Mouse (Mus musculus): ENCODE results near the gene Fras1. TPM values are rescaled to one million over a fixed set of nuclear protein-coding genes. Genes with fewer than 3 reads are reported as not detected.

The Fras1 gene
- total and polyA plus RNA-seq, 3 experiments, result not detected

- no peak for DNase-seq (ENCODE audit: low read depth, low spot score)
- Histone ChIP-seq H3K9ac (ENCODE audit: control insufficient read depth, low read depth, low read length, poor library complexity, severe bottlenecking) (no peak overlapping the region), H3K27ac (ENCODE audit: control insufficient read depth, low read depth, low read length) (no peak overlapping the region), H3K4me3 (ENCODE audit: control insufficient read depth in 1 of 2, insufficient read depth in 1 of 2, low read depth in 2 of 2, low read length in 2 of 2) (no peak overlapping the region), H3K36me3 (ENCODE audit: control insufficient read depth in 1 of 2, insufficient read depth in 2 of 2, low read length in 2 of 2) (no peaks in the 10 kb centered on the region), H3K27me3 (ENCODE audit: control insufficient read depth in 1 of 2, insufficient read depth in 2 of 2, low read length in 2 of 2) (no peaks in the 10 kb centered on the region), H3K9me3 (replicated peaks; ENCODE audit: insufficient read depth, low read length) (no peaks in the 10 kb centered on the region), H3K79me2 (ENCODE audit: control insufficient read depth, insufficient read depth, low read length, poor library complexity) (no peaks in the 10 kb centered on the region), H3K4me1 (ENCODE audit: control insufficient read depth in 1 of 2, insufficient read depth in 2 of 2, low read length in 2 of 2) (no peaks in the 10 kb centered on the region)
- TF ChIP-seq MAZ (IDR thresholded peaks at IDR 0.05; ENCODE audit: low read depth, low read length), result no peak
- no peak for TF ChIP-seq RAD21 (IDR thresholded peaks at IDR 0.05; ENCODE audit: low read depth, low read length)
- no peak for TF ChIP-seq POLR2A (IDR thresholded peaks at IDR 0.05; ENCODE audit: control insufficient read depth in 1 of 2, insufficient read depth in 1 of 2, low read depth in 1 of 2, low read length in 2 of 2, poor library complexity in 1 of 2)
Observed at GRCm38 (mm10) chr5:96578705-96579104, 204.9 kb downstream of the Fras1 start.

- Histone ChIP-seq H3K9ac (ENCODE audit: control insufficient read depth, low read depth, low read length, poor library complexity, severe bottlenecking) (no peak overlapping the region), H3K27ac (ENCODE audit: control insufficient read depth, low read depth, low read length) (no peak overlapping the region), H3K9me3 (replicated peaks; ENCODE audit: insufficient read depth, low read length) (no peaks in the 10 kb centered on the region), H3K4me1 (ENCODE audit: control insufficient read depth in 1 of 2, insufficient read depth in 2 of 2, low read length in 2 of 2) (no peaks in the 10 kb centered on the region), H3K27me3 (ENCODE audit: control insufficient read depth in 1 of 2, insufficient read depth in 2 of 2, low read length in 2 of 2) (no peaks in the 10 kb centered on the region), H3K79me2 (ENCODE audit: control insufficient read depth, insufficient read depth, low read length, poor library complexity) (no peaks in the 10 kb centered on the region), H3K36me3 (ENCODE audit: control insufficient read depth in 1 of 2, insufficient read depth in 2 of 2, low read length in 2 of 2) (no peaks in the 10 kb centered on the region), H3K4me3 (ENCODE audit: control insufficient read depth in 1 of 2, insufficient read depth in 1 of 2, low read depth in 2 of 2, low read length in 2 of 2) (no peak overlapping the region)
- DNase-seq (ENCODE audit: low read depth, low spot score), result no peak
- TF ChIP-seq POLR2AphosphoS5 (IDR thresholded peaks at IDR 0.05; ENCODE audit: borderline replicate concordance, low read depth, low read length) (no peak), POLR2A (IDR thresholded peaks at IDR 0.05; ENCODE audit: control insufficient read depth in 1 of 2, insufficient read depth in 1 of 2, low read depth in 1 of 2, low read length in 2 of 2, poor library complexity in 1 of 2) (no peak), HCFC1 (IDR thresholded peaks at IDR 0.05; ENCODE audit: low read depth, low read length) (no peak), E2F4 (IDR thresholded peaks at IDR 0.05; ENCODE audit: borderline replicate concordance, low read depth, low read length) (no peak), MYB (IDR thresholded peaks at IDR 0.05; ENCODE audit: low read depth, low read length) (no peak), MYC (IDR thresholded peaks at IDR 0.05; ENCODE audit: low read depth, low read length) (no peak), TBP (IDR thresholded peaks at IDR 0.05; ENCODE audit: low read depth, low read length) (no peak), ZNF384 (IDR thresholded peaks at IDR 0.05; ENCODE audit: low read depth, low read length) (no peak), TCF12 (IDR thresholded peaks at IDR 0.05; ENCODE audit: low read depth, low read length) (no peak), MAX (IDR thresholded peaks at IDR 0.05; ENCODE audit: low read length) (no peak), RCOR1 (IDR thresholded peaks at IDR 0.05; ENCODE audit: low read depth, low read length) (no peak)
Observed at GRCm38 (mm10) chr5:96579938-96580337, 206.2 kb downstream of the Fras1 start.

GRCm38 (mm10) chr5:96584730-96585129 is 211.0 kb downstream of the Fras1 start:
- DNase-seq (ENCODE audit: low read depth, low spot score), result no peak
- no peaks in the 10 kb centered on the region for H3K27me3 ChIP-seq (ENCODE audit: control insufficient read depth in 1 of 2, insufficient read depth in 2 of 2, low read length in 2 of 2)
- no peak for TF ChIP-seq SMC3 (IDR thresholded peaks at IDR 0.05; ENCODE audit: low read depth, low read length)
- no peak for TF ChIP-seq MEF2A (IDR thresholded peaks at IDR 0.05; ENCODE audit: extremely low read depth, insufficient replicate concordance, low read depth, low read length, poor library complexity, severe bottlenecking)
- TF ChIP-seq NRF1 (IDR thresholded peaks at IDR 0.05; ENCODE audit: insufficient read depth, low read depth, low read length, poor library complexity, severe bottlenecking), result no peak
- no peak for TF ChIP-seq SIN3A (IDR thresholded peaks at IDR 0.05; ENCODE audit: low read length)
- no peak for TF ChIP-seq POLR2A (IDR thresholded peaks at IDR 0.05; ENCODE audit: control insufficient read depth in 1 of 2, insufficient read depth in 1 of 2, low read depth in 1 of 2, low read length in 2 of 2, poor library complexity in 1 of 2)
- TF ChIP-seq HCFC1 (IDR thresholded peaks at IDR 0.05; ENCODE audit: low read depth, low read length), result no peak
- no peak for TF ChIP-seq MAFK (IDR thresholded peaks at IDR 0.05; ENCODE audit: borderline replicate concordance, low read depth, low read length)
- TF ChIP-seq JUND (IDR thresholded peaks at IDR 0.05; ENCODE audit: low read depth, low read length), result no peak
- no peak for TF ChIP-seq RAD21 (IDR thresholded peaks at IDR 0.05; ENCODE audit: low read depth, low read length)
- no peak for TF ChIP-seq MAX (IDR thresholded peaks at IDR 0.05; ENCODE audit: low read length)
- TF ChIP-seq ETS1 (IDR thresholded peaks at IDR 0.05; ENCODE audit: low read depth, low read length), result no peak
- TF ChIP-seq TBP (IDR thresholded peaks at IDR 0.05; ENCODE audit: low read depth, low read length), result no peak
- TF ChIP-seq GATA1 (IDR thresholded peaks at IDR 0.05; ENCODE audit: low read depth, low read length), result no peak
- TF ChIP-seq TCF12 (IDR thresholded peaks at IDR 0.05; ENCODE audit: low read depth, low read length), result no peak
- TF ChIP-seq CHD2 (IDR thresholded peaks at IDR 0.05; ENCODE audit: low read length), result no peak
- TF ChIP-seq KAT2A (conservative IDR thresholded peaks at IDR 0.05; ENCODE audit: low read depth, low read length), result no peak
- TF ChIP-seq E2F4 (IDR thresholded peaks at IDR 0.05; ENCODE audit: borderline replicate concordance, low read depth, low read length), result no peak
- no peak for TF ChIP-seq UBTF (IDR thresholded peaks at IDR 0.05; ENCODE audit: borderline replicate concordance, insufficient read depth, low read depth, low read length)
- TF ChIP-seq MYC (IDR thresholded peaks at IDR 0.05; ENCODE audit: low read depth, low read length), result no peak
- no peak for TF ChIP-seq ZKSCAN1 (IDR thresholded peaks at IDR 0.05; ENCODE audit: low read depth, low read length)
- no peaks in the 10 kb centered on the region for H3K9me3 ChIP-seq (replicated peaks; ENCODE audit: insufficient read depth, low read length)
- no peaks in the 10 kb centered on the region for H3K79me2 ChIP-seq (ENCODE audit: control insufficient read depth, insufficient read depth, low read length, poor library complexity)
- H3K27ac ChIP-seq (ENCODE audit: control insufficient read depth, low read depth, low read length), result no peak overlapping the region
- no peak overlapping the region for H3K4me3 ChIP-seq (ENCODE audit: control insufficient read depth in 1 of 2, insufficient read depth in 1 of 2, low read depth in 2 of 2, low read length in 2 of 2)
- no peak overlapping the region for H3K9ac ChIP-seq (ENCODE audit: control insufficient read depth, low read depth, low read length, poor library complexity, severe bottlenecking)
- no peaks in the 10 kb centered on the region for H3K4me1 ChIP-seq (ENCODE audit: control insufficient read depth in 1 of 2, insufficient read depth in 2 of 2, low read length in 2 of 2)
- no peaks in the 10 kb centered on the region for H3K36me3 ChIP-seq (ENCODE audit: control insufficient read depth in 1 of 2, insufficient read depth in 2 of 2, low read length in 2 of 2)

Data from MEL (cell line).